Mouse (Mus musculus) C2C12 (cell line): ENCODE measurements around the gene Serpina3j.
"Not testable (repeated sequence)": the region's sequence is repeated elsewhere in the genome, so short reads cannot be mapped to it uniquely, and the experiment has no call there.

Experiments used
- CTCF ChIP-seq: IDR thresholded peaks from one replicate; pipeline ENCODE4 v1.5.1; 2011; ENCODE audit not compliant: control insufficient read depth, insufficient read depth, insufficient read length
- USF1 ChIP-seq: IDR thresholded peaks from one replicate; pipeline ENCODE4 v1.6.1; 2011; ENCODE audit warnings: low read depth, mild to moderate bottlenecking, control low read depth, moderate library complexity

DNA sequence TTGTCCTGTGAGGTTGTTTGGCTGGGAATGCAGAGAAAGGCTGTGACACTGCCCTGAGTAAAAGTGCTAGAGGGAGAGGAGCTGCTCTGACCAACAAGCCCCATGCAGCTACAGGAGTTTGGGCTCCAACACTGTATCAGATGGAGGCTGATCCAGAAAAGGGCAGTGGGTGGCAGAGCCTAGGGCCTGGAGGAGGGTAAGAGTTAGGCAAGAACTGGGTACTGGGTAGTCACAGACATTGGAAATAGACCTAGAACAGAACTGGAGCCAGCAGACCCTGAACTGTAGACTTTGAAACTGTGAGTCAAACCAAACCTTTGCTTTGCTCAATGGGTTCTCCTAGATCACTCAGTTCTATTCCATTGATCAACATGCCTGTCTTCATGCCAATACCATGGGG is 22.5 kb downstream of the Serpina3j start:
- TF ChIP-seq CTCF, USF1: not testable (repeated sequence)
